Mouse (Mus musculus) midbrain, embryonic 10.5 days (tissue): ENCODE measurements around the gene Ccdc50. TPM values are rescaled to one million over a fixed set of nuclear protein-coding genes. Genes with fewer than 3 reads are reported as not detected.
A peak's percentile ranks its signal among the peaks of the same experiment; 100 is the strongest.

Source experiments
- DNase-seq: peaks from one replicate; pipeline ENCODE4 v3.0.0-alpha.2; 2017; ENCODE audit warnings: low spot score
- H3K27ac ChIP-seq: fragments of 300-500 bp; sonication (generic); replicated peaks from 2 replicates; pipeline ENCODE4 v1.5.1; 2016; ENCODE audit warnings: mild to moderate bottlenecking
- H3K27me3 ChIP-seq: fragments of 300-500 bp; sonication (generic); 2 replicates; pipeline ENCODE4 v1.6.1; 2016; ENCODE audit warnings: low read depth, mild to moderate bottlenecking; ENCODE audit not compliant: poor library complexity, severe bottlenecking
- H3K36me3 ChIP-seq: fragments of 300-500 bp; sonication (generic); 2 replicates; pipeline ENCODE4 v1.6.1; 2016; ENCODE audit warnings: mild to moderate bottlenecking, moderate library complexity
- H3K4me1 ChIP-seq: fragments of 300-500 bp; sonication (generic); 2 replicates; pipeline ENCODE4 v1.6.1; 2016
- H3K4me3 ChIP-seq: fragments of 300-500 bp; sonication (generic); 2 replicates; pipeline ENCODE4 v1.5.1; 2016; ENCODE audit warnings: mild to moderate bottlenecking, moderate library complexity
- H3K9me3 ChIP-seq: fragments of 300-500 bp; sonication (generic); replicated peaks from 2 replicates; pipeline ENCODE4 v1.6.1; 2016; ENCODE audit warnings: mild to moderate bottlenecking
- WGBS: fragments of 180-500 bp; shearing (Covaris S2); methylation state at CpG from one replicate; pipeline ENCODE4 v1.1.7; 2016; 5-methylcytosine and 5-hydroxymethylcytosine counted together
- polyA plus RNA-seq: library from polyadenylated mRNA; unstranded; fragments of >200 nt; fragmentation: Nextera tagmentation; extraction: Ambion mirVana; gene quantifications from 2 replicates; pipeline ENCODE4 v1.2.1, GENCODE M21; 2016

Ccdc50 gene
- polyA plus RNA-seq, 1 experiment from 2014 or later, result 53.2 TPM

GRCm38 (mm10) chr16:27384893-27385603, 3.6 kb upstream of the Ccdc50 start:
- Histone ChIP-seq H3K4me3 (no peak overlapping the region), H3K36me3 (no peaks in the 10 kb centered on the region), H3K4me1 (peaks cover 13% of the 10 kb centered on the region), H3K27ac (no peak overlapping the region), H3K27me3 (no peaks in the 10 kb centered on the region), H3K9me3 (no peaks in the 10 kb centered on the region)
- WGBS, result 75% methylated on average over 4 of the region's 4 CpGs
- DNase-seq, result no peak

GRCm38 (mm10) chr16:27385649-27386048, 3.0 kb upstream of the Ccdc50 start:
- 81% methylated on average over 1 of the region's 1 CpGs for WGBS
- no peak for DNase-seq
- no peaks in the 10 kb centered on the region for H3K9me3 ChIP-seq
- H3K4me3 ChIP-seq, result no peak overlapping the region
- no peaks in the 10 kb centered on the region for H3K27me3 ChIP-seq
- peaks cover 19% of the 10 kb centered on the region for H3K4me1 ChIP-seq
- no peak overlapping the region for H3K27ac ChIP-seq
- no peaks in the 10 kb centered on the region for H3K36me3 ChIP-seq

GRCm38 (mm10) chr16:27386850-27387407, 1.7 kb upstream of the Ccdc50 start:
- WGBS, result 81% methylated on average over 4 of the region's 4 CpGs
- DNase-seq, result no peak
- Histone ChIP-seq H3K27ac (no peak overlapping the region), H3K9me3 (no peaks in the 10 kb centered on the region), H3K4me3 (no peak overlapping the region), H3K4me1 (peaks cover 28% of the 10 kb centered on the region), H3K27me3 (no peaks in the 10 kb centered on the region), H3K36me3 (no peaks in the 10 kb centered on the region)

GRCm38 (mm10) chr16:27387634-27388611, 746 bp upstream of the Ccdc50 start:
- H3K27me3 ChIP-seq, result no peaks in the 10 kb centered on the region
- H3K36me3 ChIP-seq, result no peaks in the 10 kb centered on the region
- 55% methylated on average over 12 of the region's 12 CpGs for WGBS
- H3K27ac ChIP-seq, result peak overlapping the region; percentile 98
- DNase-seq, result peak; percentile 13
- no peaks in the 10 kb centered on the region for H3K9me3 ChIP-seq
- H3K4me1 ChIP-seq, result peaks cover 28% of the 10 kb centered on the region
- H3K4me3 ChIP-seq, result peak overlapping the region; percentile 89

GRCm38 (mm10) chr16:27389534-27390282, 1.0 kb downstream of the Ccdc50 start:
- no peaks in the 10 kb centered on the region for H3K36me3 ChIP-seq
- no peaks in the 10 kb centered on the region for H3K27me3 ChIP-seq
- H3K4me3 ChIP-seq, result peak overlapping the region; percentile 89
- DNase-seq, result peak; percentile 26
- WGBS, result 32% methylated on average over 7 of the region's 7 CpGs
- peak overlapping the region; percentile 98 for H3K27ac ChIP-seq
- H3K4me1 ChIP-seq, result peaks cover 28% of the 10 kb centered on the region
- H3K9me3 ChIP-seq, result no peaks in the 10 kb centered on the region

GRCm38 (mm10) chr16:27390306-27390705, 1.6 kb downstream of the Ccdc50 start:
- 90% methylated on average over 4 of the region's 4 CpGs for WGBS
- Histone ChIP-seq H3K27ac (peak overlapping the region; percentile 98; the same call in 1 of the 2 replicates), H3K27me3 (no peaks in the 10 kb centered on the region), H3K9me3 (no peaks in the 10 kb centered on the region), H3K4me3 (peak overlapping the region; percentile 89), H3K4me1 (peaks cover 28% of the 10 kb centered on the region), H3K36me3 (peaks cover 1% of the 10 kb centered on the region; the same call in 1 of the 2 replicates)
- no peak for DNase-seq

GRCm38 (mm10) chr16:27391845-27392244, 3.2 kb downstream of the Ccdc50 start:
- H3K27ac ChIP-seq, result no peak overlapping the region
- H3K4me3 ChIP-seq, result no peak overlapping the region
- no peak for DNase-seq
- 0 out of 2 replicates have a peak, but pooled peaks cover 2% of the 10 kb centered on the region for H3K9me3 ChIP-seq
- 84% methylated on average over 2 of the region's 2 CpGs for WGBS
- H3K27me3 ChIP-seq, result no peaks in the 10 kb centered on the region
- peaks cover 12% of the 10 kb centered on the region for H3K36me3 ChIP-seq
- H3K4me1 ChIP-seq, result peaks cover 28% of the 10 kb centered on the region

- Histone ChIP-seq H3K27ac (no peak overlapping the region), H3K9me3 (peaks cover 2% of the 10 kb centered on the region; the same call in 1 of the 2 replicates), H3K36me3 (peaks cover 16% of the 10 kb centered on the region), H3K27me3 (no peaks in the 10 kb centered on the region), H3K4me1 (peaks cover 11% of the 10 kb centered on the region), H3K4me3 (no peak overlapping the region)
- WGBS, result 96% methylated on average over 4 of the region's 4 CpGs
- no peak for DNase-seq
Observed at GRCm38 (mm10) chr16:27395251-27396037, 6.8 kb downstream of the Ccdc50 start.

- H3K27ac ChIP-seq, result no peak overlapping the region
Observed at GRCm38 (mm10) chr16:27396951-27397350, 8.3 kb downstream of the Ccdc50 start.

GRCm38 (mm10) chr16:27399026-27399718, 10.5 kb downstream of the Ccdc50 start:
- WGBS, result 93% methylated on average over 3 of the region's 3 CpGs
- peaks cover 2% of the 10 kb centered on the region; the same call in 1 of the 2 replicates for H3K9me3 ChIP-seq
- DNase-seq, result no peak

More at GRCm38 (mm10) chr16:27396951-27397350, 8.3 kb downstream of the Ccdc50 start:
- WGBS, result 92% methylated on average over 1 of the region's 1 CpGs
- Histone ChIP-seq H3K36me3 (peaks cover 16% of the 10 kb centered on the region), H3K9me3 (peaks cover 2% of the 10 kb centered on the region; the same call in 1 of the 2 replicates), H3K4me3 (no peak overlapping the region), H3K27me3 (no peaks in the 10 kb centered on the region), H3K4me1 (0 out of 2 replicates have a peak, but pooled peaks cover under 1% of the 10 kb centered on the region)
- no peak for DNase-seq

GRCm38 (mm10) chr16:27399719-27400253, 11.1 kb downstream of the Ccdc50 start:
- Histone ChIP-seq H3K4me3 (no peak overlapping the region), H3K27me3 (no peaks in the 10 kb centered on the region), H3K36me3 (peaks cover 16% of the 10 kb centered on the region), H3K27ac (no peak overlapping the region), H3K9me3 (peaks cover 2% of the 10 kb centered on the region; the same call in 1 of the 2 replicates), H3K4me1 (no peaks in the 10 kb centered on the region)
- DNase-seq, result no peak
- 92% methylated on average over 6 of the region's 6 CpGs for WGBS

More at GRCm38 (mm10) chr16:27399026-27399718, 10.5 kb downstream of the Ccdc50 start:
- H3K4me3 ChIP-seq, result no peak overlapping the region
- peaks cover 16% of the 10 kb centered on the region for H3K36me3 ChIP-seq
- no peaks in the 10 kb centered on the region for H3K4me1 ChIP-seq
- no peak overlapping the region for H3K27ac ChIP-seq
- no peaks in the 10 kb centered on the region for H3K27me3 ChIP-seq
